Mouse (Mus musculus): ENCODE results near the gene Prdm16.

The Prdm16 gene

GRCm38 (mm10) chr4:154478933-154479613, 157.6 kb downstream of the Prdm16 start:
- no peak for DNase-seq (ENCODE audit: low spot score in 2 of 2)

GRCm38 (mm10) chr4:154473571-154474307, 162.9 kb downstream of the Prdm16 start:
- DNase-seq (ENCODE audit: low spot score in 2 of 2): no peak

DNA sequence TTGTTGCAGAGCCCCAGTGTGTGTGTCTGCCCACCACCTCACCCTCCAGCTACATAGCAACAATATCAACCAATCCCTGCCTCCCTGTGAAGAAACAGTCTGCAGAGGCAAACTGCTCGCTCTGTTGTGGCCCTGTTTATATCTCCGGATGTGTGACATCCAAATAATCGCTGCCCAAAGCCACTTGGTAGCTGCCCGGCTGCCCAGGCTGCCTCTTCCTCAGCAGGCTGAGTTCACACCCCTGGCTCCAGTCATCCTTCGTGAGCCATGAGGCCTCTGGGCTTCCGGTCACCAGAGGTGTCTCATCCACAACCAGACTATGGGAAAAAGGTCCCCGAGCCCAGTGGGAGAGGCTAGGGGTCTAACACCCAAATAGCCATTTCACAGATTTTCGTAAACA, 164.1 kb downstream of the Prdm16 start:
- DNase-seq (ENCODE audit: low spot score in 2 of 2): no peak

GRCm38 (mm10) chr4:154471447-154472101, 165.1 kb downstream of the Prdm16 start:
- no peak for DNase-seq (ENCODE audit: low spot score in 2 of 2)

DNA sequence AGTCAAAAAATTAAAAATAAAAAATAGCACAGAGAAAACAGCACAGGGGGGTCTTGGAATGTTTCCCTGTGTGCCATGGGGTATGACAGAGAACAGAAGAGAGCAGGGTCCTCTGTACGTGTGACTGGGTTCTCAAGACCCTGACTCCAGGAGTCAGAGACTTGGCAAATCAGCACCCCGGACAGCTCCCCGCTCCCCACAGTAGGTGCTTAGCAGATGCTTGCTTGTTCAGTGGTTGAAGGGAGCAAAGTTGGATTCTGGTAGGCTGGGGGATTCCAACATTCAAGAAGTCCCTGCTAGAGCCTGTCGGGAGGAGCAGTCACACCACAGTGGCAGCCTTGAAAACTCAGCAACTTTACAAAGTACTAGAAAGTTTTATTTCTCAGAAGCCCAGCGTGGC, 170.4 kb downstream of the Prdm16 start:
- DNase-seq (ENCODE audit: low spot score in 2 of 2): no peak

- DNase-seq (ENCODE audit: low spot score in 2 of 2): no peak
Measured at GRCm38 (mm10) chr4:154465123-154465522, 171.6 kb downstream of the Prdm16 start.

DNA sequence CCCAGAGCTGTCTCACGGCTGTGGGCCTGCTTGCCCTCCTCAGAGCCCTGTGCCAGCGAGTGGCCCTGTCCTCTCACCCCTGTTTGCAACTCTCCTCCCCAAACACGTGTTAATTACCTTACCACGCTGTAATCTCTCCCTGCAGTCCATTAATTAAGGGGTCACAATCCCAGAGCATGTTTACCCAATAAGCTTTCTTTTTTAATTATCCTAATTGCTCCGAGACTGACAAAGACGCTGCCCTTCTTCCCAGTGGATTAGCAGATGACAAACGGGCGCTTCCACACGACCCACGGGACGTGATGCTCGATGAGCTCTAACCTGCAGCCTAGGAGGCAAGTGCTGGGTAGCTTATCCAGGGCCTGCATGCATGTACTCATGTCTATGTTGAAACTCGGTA, 176.7 kb downstream of the Prdm16 start:
- no peak for DNase-seq (ENCODE audit: low spot score in 2 of 2)

DNA sequence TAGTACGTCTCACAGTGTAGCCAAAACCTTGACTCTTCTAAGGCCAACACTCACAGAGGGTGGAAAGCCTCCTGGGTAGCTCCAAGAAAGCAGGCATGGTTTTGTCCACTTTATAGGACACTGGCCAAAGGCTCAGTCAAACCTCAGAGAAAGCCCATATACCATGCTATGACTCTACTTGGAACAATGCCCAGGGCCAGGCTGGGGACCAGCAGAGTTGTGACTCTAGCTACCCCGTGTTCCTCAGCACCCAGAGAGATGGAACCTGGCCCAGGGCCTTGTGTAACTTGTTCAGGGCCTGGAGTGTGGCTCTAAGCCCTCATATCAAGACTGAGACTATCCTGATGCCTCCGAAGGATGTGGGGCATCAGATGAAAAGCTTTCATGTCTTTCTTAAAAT, 178.9 kb downstream of the Prdm16 start:
- DNase-seq (ENCODE audit: low spot score in 2 of 2): no peak

GRCm38 (mm10) chr4:154456265-154456822, 180.3 kb downstream of the Prdm16 start:
- DNase-seq (ENCODE audit: low spot score in 2 of 2): no peak

GRCm38 (mm10) chr4:154450441-154450840, 186.2 kb downstream of the Prdm16 start:
- peak in 1 of 2 experiments; percentile 10 for DNase-seq (ENCODE audit: low spot score in 2 of 2)

- DNase-seq (ENCODE audit: low spot score in 2 of 2): no peak
Measured at GRCm38 (mm10) chr4:154450036-154450435, 186.6 kb downstream of the Prdm16 start.

DNA sequence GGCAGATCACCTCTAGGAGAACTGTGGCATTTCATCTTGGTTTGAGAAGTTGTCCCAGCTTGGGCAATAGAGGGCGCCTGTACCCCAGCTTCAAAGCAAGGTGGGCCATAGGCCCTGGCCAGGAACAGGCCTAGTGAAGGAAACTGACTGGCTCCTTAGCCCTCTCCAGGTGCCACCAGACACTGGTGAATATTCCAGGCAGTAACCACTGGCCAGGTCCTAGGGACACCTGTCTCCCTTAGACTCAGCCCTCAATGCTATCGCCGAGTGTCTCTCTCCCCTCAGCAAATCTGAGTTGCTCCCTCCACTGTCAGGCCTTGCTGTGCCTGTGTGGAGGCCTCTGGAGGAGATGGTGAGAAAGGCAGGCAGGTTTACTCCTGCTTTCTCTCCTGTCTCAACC, 187.3 kb downstream of the Prdm16 start:
- peak in 1 of 2 experiments; percentile 38 for DNase-seq (ENCODE audit: low spot score in 2 of 2)

- DNase-seq (ENCODE audit: low spot score in 2 of 2): no peak
Measured at GRCm38 (mm10) chr4:154445721-154446120, 191.0 kb downstream of the Prdm16 start.

DNA sequence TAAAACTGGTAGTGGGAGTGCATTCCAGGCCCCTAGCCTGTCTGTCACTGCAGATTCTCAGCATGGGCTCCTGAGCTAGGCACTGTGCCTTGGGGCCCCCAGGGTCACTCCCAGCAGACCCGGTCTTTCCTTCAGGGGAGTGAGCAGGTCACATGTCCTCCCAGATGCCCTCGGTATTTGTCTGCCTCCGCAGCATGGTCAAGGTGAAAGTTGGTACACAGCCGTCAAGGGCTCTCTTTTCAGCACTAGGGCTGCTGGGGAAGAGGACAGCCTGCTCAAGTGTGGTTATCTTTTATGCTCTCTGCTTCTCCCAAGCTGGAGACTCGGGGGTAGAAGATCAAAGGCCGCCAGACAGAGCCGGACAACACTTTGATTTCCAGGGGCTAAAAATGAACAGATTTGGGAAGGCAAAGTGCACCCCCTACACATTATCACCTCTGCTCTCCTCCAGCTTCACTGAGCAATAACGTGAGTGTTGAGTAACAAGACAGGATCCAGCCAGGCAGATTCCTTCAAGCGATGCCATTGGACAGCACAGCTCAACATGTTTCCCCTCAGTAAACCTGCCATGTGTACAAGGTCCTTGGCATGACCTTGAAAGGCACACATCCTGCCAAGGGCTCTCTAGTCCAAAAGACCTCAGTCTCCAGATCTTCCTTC, 193.9 kb downstream of the Prdm16 start:
- no peak for DNase-seq (ENCODE audit: low spot score in 2 of 2)

- peak in 1 of 2 experiments; percentile 23 for DNase-seq (ENCODE audit: low spot score in 2 of 2)
Measured at GRCm38 (mm10) chr4:154439455-154440052, 197.1 kb downstream of the Prdm16 start.

GRCm38 (mm10) chr4:154438610-154439009, 198.1 kb downstream of the Prdm16 start:
- DNase-seq (ENCODE audit: low spot score in 2 of 2): peak in 1 of 2 experiments; percentile 38

- no peak for DNase-seq (ENCODE audit: low spot score in 2 of 2)
Measured at GRCm38 (mm10) chr4:154429770-154430169, 206.9 kb downstream of the Prdm16 start.

DNA sequence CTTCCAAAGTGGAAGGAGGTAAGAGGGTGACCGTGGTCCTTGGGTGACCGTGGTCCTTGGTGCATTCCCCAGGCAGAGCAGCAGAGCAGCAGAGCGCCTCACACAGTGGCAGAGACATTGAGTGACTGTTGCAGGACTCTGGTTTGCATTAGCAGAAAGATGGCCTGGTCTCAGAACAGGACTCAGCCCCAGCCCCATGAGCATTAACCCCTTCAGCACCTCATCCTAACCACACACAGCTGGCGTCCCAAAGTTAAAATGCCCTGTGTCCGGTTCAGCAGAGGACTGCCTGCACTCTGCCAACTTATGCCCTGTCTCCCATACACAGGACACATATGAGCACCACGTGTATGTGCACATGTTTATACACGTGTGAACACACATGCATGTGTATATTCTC, 209.8 kb downstream of the Prdm16 start:
- DNase-seq (ENCODE audit: low spot score in 2 of 2): no peak

DNA sequence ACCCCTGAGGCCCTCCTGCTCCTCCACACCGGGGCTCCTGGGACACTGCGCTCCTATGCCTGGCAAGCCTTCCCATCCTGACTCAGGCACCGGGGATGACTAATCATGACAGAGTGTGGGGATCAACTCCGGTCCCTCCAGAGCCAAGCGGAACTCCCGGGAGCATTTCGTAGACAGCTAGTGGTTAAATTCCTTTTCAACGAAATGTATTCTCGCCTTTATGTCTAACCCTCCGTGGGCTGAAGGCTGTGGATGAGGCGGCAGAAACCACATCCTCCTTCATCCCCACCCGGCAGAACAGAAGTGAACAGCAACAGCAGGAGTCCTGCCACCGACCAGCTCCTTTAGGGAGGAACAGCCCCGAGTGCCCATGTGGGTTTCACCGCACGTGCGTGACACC, 211.4 kb downstream of the Prdm16 start:
- DNase-seq (ENCODE audit: low spot score in 2 of 2): peak in 1 of 2 experiments; percentile 36

- DNase-seq (ENCODE audit: low spot score in 2 of 2): peak in 1 of 2 experiments; percentile 21
Measured at GRCm38 (mm10) chr4:154424681-154425080, 212.0 kb downstream of the Prdm16 start.

DNA sequence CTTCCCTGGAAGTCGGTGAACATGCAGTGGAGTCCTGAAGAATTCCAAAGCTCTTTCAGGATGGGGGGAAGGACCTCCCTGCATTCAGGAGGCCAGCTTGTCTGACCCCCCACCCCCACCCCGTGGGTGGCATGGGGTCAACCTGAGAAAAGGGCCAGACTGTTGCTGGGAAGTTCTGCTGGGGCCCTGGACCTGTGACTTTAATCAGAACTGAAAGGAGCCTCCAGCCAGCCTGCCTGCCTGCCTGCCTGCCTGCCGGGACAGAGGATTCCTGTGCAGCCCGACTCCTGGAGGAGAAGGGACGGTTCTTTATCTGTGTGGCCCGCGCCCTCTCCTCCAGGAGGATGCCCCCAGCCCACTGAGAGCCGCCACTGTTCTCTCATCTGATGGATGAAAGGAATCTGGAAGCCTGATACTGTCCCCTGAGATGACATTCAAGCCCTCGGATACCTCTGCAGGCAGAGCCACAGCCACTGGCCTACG, 214.2 kb downstream of the Prdm16 start:
- no peak for DNase-seq (ENCODE audit: low spot score in 2 of 2)
